Mouse (Mus musculus) stomach, embryonic 14.5 days (tissue): Measurements from ENCODE around the gene Armcx3. TPM values are rescaled to one million over a fixed set of nuclear protein-coding genes. Genes with fewer than 3 reads are reported as not detected.
"Not testable (repeated sequence)": the region's sequence is repeated elsewhere in the genome, so short reads cannot be mapped to it uniquely, and the experiment has no call there.

Experiments used
- ATAC-seq: fragments of 200-750 bp; cut with Nextera tagmentation; 2 replicates; pipeline ENCODE4 v1.8.0; 2017; ENCODE audit warnings: low read depth, moderate TSS enrichment; ENCODE audit not compliant: insufficient number of reproducible peaks, insufficient read depth, low FRiP score
- H3K27ac ChIP-seq: fragments of 300-500 bp; sonication (generic); 2 replicates; pipeline ENCODE4 v1.5.1; 2014; ENCODE audit warnings: mild to moderate bottlenecking, low read length, moderate library complexity, mixed read lengths
- H3K27me3 ChIP-seq: fragments of 300-500 bp; sonication (generic); 2 replicates; pipeline ENCODE4 v1.6.1; 2014; ENCODE audit warnings: low read length, control low read depth, mixed read lengths; ENCODE audit not compliant: control insufficient read depth, insufficient read depth
- H3K36me3 ChIP-seq: fragments of 300-500 bp; sonication (generic); 2 replicates; pipeline ENCODE4 v1.6.1; 2014; ENCODE audit warnings: mild to moderate bottlenecking, control low read depth, low read length, moderate library complexity, mixed read lengths; ENCODE audit not compliant: control insufficient read depth, insufficient read depth
- H3K4me1 ChIP-seq: fragments of 300-500 bp; sonication (generic); 2 replicates; pipeline ENCODE4 v1.6.1; 2014; ENCODE audit warnings: low read length, control low read depth, mixed read lengths; ENCODE audit not compliant: control insufficient read depth, insufficient read depth
- H3K4me2 ChIP-seq: fragments of 300-500 bp; sonication (generic); replicated peaks from 2 replicates; pipeline ENCODE4 v1.6.1; 2014; ENCODE audit warnings: low read depth, low read length, control low read depth
- H3K4me3 ChIP-seq: fragments of 300-500 bp; sonication (generic); 2 replicates; pipeline ENCODE4 v1.5.1; 2014; ENCODE audit warnings: low read depth, low read length, control low read depth
- H3K9ac ChIP-seq: fragments of 300-500 bp; sonication (generic); replicated peaks from 2 replicates; pipeline ENCODE4 v1.6.1; 2014; ENCODE audit warnings: low read depth, mild to moderate bottlenecking, control low read depth, low read length, moderate library complexity, mixed read lengths
- H3K9me3 ChIP-seq: fragments of 300-500 bp; sonication (generic); 2 replicates; pipeline ENCODE4 v1.6.1; 2016; ENCODE audit warnings: low read depth, low read length, control low read depth; ENCODE audit not compliant: control insufficient read depth
- WGBS: fragments of 180-500 bp; shearing (Covaris S2); extraction: QIAGEN DNeasy Blood & Tissue Kit; methylation state at CpG from one replicate; pipeline ENCODE4 v1.1.7; 2014; 5-methylcytosine and 5-hydroxymethylcytosine counted together
- polyA plus RNA-seq: library from polyadenylated mRNA; unstranded; fragments of >200 nt; fragmentation: Nextera tagmentation; extraction: Ambion mirVana; gene quantifications from 2 replicates; pipeline ENCODE4 v1.2.1, GENCODE M21; 2014

Armcx3 gene
- polyA plus RNA-seq, result 79.8 and 84.8 TPM in 2 replicates

GRCm38 (mm10) chrX:134756434-134757292, at the start of gene Armcx3:
Armcx3 (plus strand) TSS chrX:134756595.
- peak within 1 kb of the TSS; percentile 42 for H3K4me2 ChIP-seq
- no peaks in the 10 kb centered on the region for H3K27me3 ChIP-seq
- WGBS, result 25% methylated on average over 45 of the region's 46 CpGs
- H3K4me3 ChIP-seq, result peak within 1 kb of the TSS; percentile 52
- H3K9ac ChIP-seq, result peak within 1 kb of the TSS; percentile 55
- H3K36me3 ChIP-seq, result no peaks in the 10 kb centered on the region
- no peaks in the 10 kb centered on the region for H3K9me3 ChIP-seq
- peak within 1 kb of the TSS; percentile 85 for H3K27ac ChIP-seq
- no peaks in the 10 kb centered on the region for H3K4me1 ChIP-seq
- peak; percentile 92 for ATAC-seq

- Histone ChIP-seq H3K4me2 (no peak overlapping the region), H3K4me3 (no peak overlapping the region), H3K27me3 (no peaks in the 10 kb centered on the region), H3K4me1 (no peaks in the 10 kb centered on the region), H3K27ac (no peak overlapping the region), H3K9ac (no peak overlapping the region), H3K36me3 (peaks cover 5% of the 10 kb centered on the region; the same call in 1 of the 2 replicates), H3K9me3 (no peaks in the 10 kb centered on the region)
- 34% methylated on average over 3 of the region's 3 CpGs for WGBS
- ATAC-seq, result no peak
Measured at GRCm38 (mm10) chrX:134716863-134717262, 39.5 kb upstream of the Armcx3 start.

DNA sequence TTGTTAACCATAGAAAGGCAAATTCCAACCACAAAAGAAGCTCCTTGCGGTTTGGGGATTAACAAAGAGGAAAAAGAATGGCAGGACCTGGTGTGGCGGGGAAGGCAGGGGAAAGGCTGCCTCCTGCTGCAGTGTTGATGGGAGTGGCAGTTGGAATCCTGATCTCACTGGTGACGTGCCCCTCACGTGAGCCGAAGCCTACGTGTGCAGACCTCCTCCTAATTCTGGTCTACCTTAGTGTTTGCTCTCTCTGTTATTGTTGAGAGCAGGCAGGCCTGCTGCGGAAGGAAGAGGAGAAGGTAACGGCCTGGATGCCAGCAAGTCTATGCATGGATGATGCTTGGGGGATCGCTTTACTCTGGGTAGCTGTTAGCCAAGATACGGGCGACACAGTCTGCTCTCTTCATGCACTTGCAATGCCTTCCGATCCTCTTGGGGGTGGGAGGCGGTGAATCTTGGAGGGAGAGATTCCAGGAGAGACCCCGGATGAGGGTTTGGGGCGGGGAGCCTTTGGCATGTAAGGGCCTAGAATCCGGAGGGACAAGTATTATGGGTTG, 38.6 kb upstream of the Armcx3 start, which contains the start of gene Armcx1:
Armcx1 (plus strand) TSS at position 212 of the 557 bp plus-strand sequence.
- 19% methylated on average over 16 of the region's 16 CpGs for WGBS

DNA sequence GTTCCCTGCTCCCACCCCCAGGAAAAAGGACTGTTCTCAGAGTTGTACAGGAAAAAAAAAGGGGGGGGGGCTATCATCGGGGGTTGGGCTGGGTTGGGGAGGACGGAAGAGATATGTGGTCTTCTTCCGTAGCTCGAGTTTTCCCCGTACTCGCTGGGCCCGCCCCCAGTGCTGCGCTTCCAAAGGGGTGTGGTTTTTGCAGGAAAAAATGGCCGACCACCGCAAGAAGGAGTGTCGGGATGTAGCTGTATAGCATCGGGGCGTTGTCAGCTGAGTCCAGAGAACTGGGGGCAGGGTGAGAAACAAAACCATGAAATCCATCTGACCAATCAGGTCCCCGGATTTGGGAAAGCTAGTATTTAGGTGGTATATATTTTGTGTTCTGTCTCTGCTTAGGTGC, 37.9 kb upstream of the Armcx3 start:
- H3K9ac ChIP-seq, result peak overlapping the region; percentile 57
- 31% methylated on average over 14 of the region's 14 CpGs for WGBS
- no peaks in the 10 kb centered on the region for H3K9me3 ChIP-seq
- peak overlapping the region; percentile 93 for H3K27ac ChIP-seq
- peak overlapping the region; percentile 47 for H3K4me3 ChIP-seq
- H3K4me2 ChIP-seq, result peak overlapping the region; percentile 37
- H3K4me1 ChIP-seq, result no peaks in the 10 kb centered on the region
- ATAC-seq, result peak; percentile 82; the same call in 1 of the 2 replicates
- no peaks in the 10 kb centered on the region for H3K27me3 ChIP-seq
- H3K36me3 ChIP-seq, result peaks cover 5% of the 10 kb centered on the region; the same call in 1 of the 2 replicates

More for the DNA sequence above, 38.6 kb upstream of the Armcx3 start, which contains the start of gene Armcx1:
- no peaks in the 10 kb centered on the region for H3K4me1 ChIP-seq
- no peaks in the 10 kb centered on the region for H3K9me3 ChIP-seq
- H3K27ac ChIP-seq, result peak within 1 kb of the TSS; percentile 93
- H3K36me3 ChIP-seq, result peaks cover 5% of the 10 kb centered on the region; the same call in 1 of the 2 replicates
- peak within 1 kb of the TSS; percentile 37 for H3K4me2 ChIP-seq
- peak within 1 kb of the TSS; percentile 57 for H3K9ac ChIP-seq
- ATAC-seq, result peak; percentile 95
- peak within 1 kb of the TSS; percentile 47 for H3K4me3 ChIP-seq
- H3K27me3 ChIP-seq, result no peaks in the 10 kb centered on the region

- H3K27me3 ChIP-seq, H3K4me1 ChIP-seq, H3K36me3 ChIP-seq, H3K4me3 ChIP-seq, H3K9me3 ChIP-seq, H3K9ac ChIP-seq, H3K4me2 ChIP-seq, H3K27ac ChIP-seq: not testable (repeated sequence)
- 55% methylated on average over 1 of the region's 2 CpGs for WGBS
- ATAC-seq, result peak; percentile 56; the same call in 1 of the 2 replicates
Measured at GRCm38 (mm10) chrX:134723762-134724161, 32.6 kb upstream of the Armcx3 start.

DNA sequence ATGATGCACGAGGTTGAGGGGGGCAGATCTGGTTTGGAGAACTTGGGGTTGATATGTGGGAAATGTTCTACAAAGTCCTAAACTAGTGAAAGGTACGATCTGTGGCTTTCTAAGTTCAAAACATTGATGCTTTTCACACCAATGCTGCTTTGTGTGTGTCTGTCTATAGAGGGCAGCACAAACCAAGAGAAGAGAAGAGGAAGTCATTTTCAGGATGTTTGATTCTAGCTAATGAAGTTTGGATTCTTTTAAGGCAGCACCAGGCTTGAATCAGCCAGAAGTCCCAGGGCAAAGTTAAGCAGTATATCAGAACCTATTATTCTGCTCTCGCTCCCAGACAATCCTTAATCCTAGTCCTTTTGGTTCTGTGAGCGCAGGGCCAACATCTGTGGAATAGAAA, 26.6 kb upstream of the Armcx3 start:
- 41% methylated on average over 4 of the region's 4 CpGs for WGBS
- Histone ChIP-seq H3K27me3 (no peaks in the 10 kb centered on the region), H3K4me2 (no peak overlapping the region), H3K36me3 (no peaks in the 10 kb centered on the region), H3K9ac (no peak overlapping the region), H3K4me3 (no peak overlapping the region), H3K9me3 (no peaks in the 10 kb centered on the region), H3K4me1 (no peaks in the 10 kb centered on the region), H3K27ac (no peak overlapping the region)
- ATAC-seq, result no peak

- Histone ChIP-seq H3K4me1 (no peaks in the 10 kb centered on the region), H3K4me2 (no peak overlapping the region), H3K27ac (no peak overlapping the region), H3K9ac (no peak overlapping the region), H3K4me3 (no peak overlapping the region), H3K36me3 (no peaks in the 10 kb centered on the region), H3K9me3 (no peaks in the 10 kb centered on the region), H3K27me3 (no peaks in the 10 kb centered on the region)
- no peak for ATAC-seq
- WGBS, result 100% methylated on average over 1 of the region's 1 CpGs
Measured at GRCm38 (mm10) chrX:134737796-134738195, 18.6 kb upstream of the Armcx3 start.

DNA sequence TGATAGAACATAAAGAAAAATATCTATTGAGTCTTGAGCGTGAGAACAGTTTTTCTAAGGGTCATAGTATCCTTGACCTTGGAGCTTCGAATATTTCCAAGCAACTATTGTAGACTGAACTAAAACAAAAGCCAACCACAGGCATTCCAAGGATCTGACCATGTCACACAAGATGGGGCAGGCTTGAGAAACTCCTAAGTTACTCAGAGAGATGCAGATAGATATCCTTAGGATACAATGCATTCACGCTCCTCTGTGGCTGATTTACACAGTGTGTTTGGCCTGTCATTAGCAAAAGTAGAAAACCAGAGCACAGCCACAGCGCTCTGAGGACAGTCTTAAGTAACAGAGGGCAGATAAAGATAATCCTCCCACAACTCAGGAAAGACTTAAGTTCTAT, 17.2 kb upstream of the Armcx3 start:
- H3K4me3 ChIP-seq, result no peak overlapping the region
- H3K4me1 ChIP-seq, result no peaks in the 10 kb centered on the region
- H3K9me3 ChIP-seq, result no peaks in the 10 kb centered on the region
- ATAC-seq, result no peak
- no peak overlapping the region for H3K9ac ChIP-seq
- no peak overlapping the region for H3K4me2 ChIP-seq
- H3K36me3 ChIP-seq, result no peaks in the 10 kb centered on the region
- no peak overlapping the region for H3K27ac ChIP-seq
- H3K27me3 ChIP-seq, result no peaks in the 10 kb centered on the region
- WGBS, result 68% methylated on average over 4 of the region's 4 CpGs
